Mouse (Mus musculus) stomach, embryonic 16.5 days (tissue): ENCODE data around the gene Kmt2e. TPM values are rescaled to one million over a fixed set of nuclear protein-coding genes. Genes with fewer than 3 reads are reported as not detected.
A peak's percentile ranks its signal among the peaks of the same experiment; 100 is the strongest.
"Not testable (repeated sequence)": the region's sequence is repeated elsewhere in the genome, so short reads cannot be mapped to it uniquely, and the experiment has no call there.

Experiments used
- ATAC-seq: fragments of 200-750 bp; cut with Nextera tagmentation; 2 replicates; pipeline ENCODE4 v1.8.0; 2017; ENCODE audit warnings: moderate number of reproducible peaks, moderate TSS enrichment; ENCODE audit not compliant: insufficient read depth, low FRiP score
- H3K27ac ChIP-seq: fragments of 300-500 bp; sonication (generic); 2 replicates; pipeline ENCODE4 v1.5.1; 2014; ENCODE audit warnings: low read length
- H3K27me3 ChIP-seq: fragments of 300-500 bp; sonication (generic); 2 replicates; pipeline ENCODE4 v1.6.1; 2014; ENCODE audit warnings: low read length, control low read depth, mixed read lengths; ENCODE audit not compliant: control insufficient read depth, insufficient read depth
- H3K36me3 ChIP-seq: fragments of 300-500 bp; sonication (generic); 2 replicates; pipeline ENCODE4 v1.6.1; 2014; ENCODE audit warnings: low read length; ENCODE audit not compliant: control insufficient read depth, insufficient read depth
- H3K4me1 ChIP-seq: fragments of 300-500 bp; sonication (generic); 2 replicates; pipeline ENCODE4 v1.6.1; 2014; ENCODE audit warnings: low read length, control low read depth, mixed read lengths; ENCODE audit not compliant: control insufficient read depth, insufficient read depth
- H3K4me2 ChIP-seq: fragments of 300-500 bp; sonication (generic); 2 replicates; pipeline ENCODE4 v1.6.1; 2014; ENCODE audit warnings: low read depth, low read length, mixed read lengths
- H3K4me3 ChIP-seq: fragments of 300-500 bp; sonication (generic); replicated peaks from 2 replicates; pipeline ENCODE4 v1.5.1; 2014; ENCODE audit warnings: mild to moderate bottlenecking, low read length
- H3K9ac ChIP-seq: fragments of 300-500 bp; sonication (generic); 2 replicates; pipeline ENCODE4 v1.6.1; 2014; ENCODE audit warnings: low read length
- H3K9me3 ChIP-seq: fragments of 300-500 bp; sonication (generic); replicated peaks from 2 replicates; pipeline ENCODE4 v1.6.1; 2016; ENCODE audit warnings: low read length, control low read depth; ENCODE audit not compliant: control insufficient read depth
- WGBS: fragments of 180-500 bp; shearing (Covaris S2); extraction: QIAGEN DNeasy Blood & Tissue Kit; methylation state at CpG from one replicate; pipeline ENCODE4 v1.1.7; 2014; 5-methylcytosine and 5-hydroxymethylcytosine counted together
- polyA plus RNA-seq: library from polyadenylated mRNA; unstranded; fragments of >200 nt; fragmentation: Nextera tagmentation; extraction: Ambion mirVana; gene quantifications from 2 replicates; pipeline ENCODE4 v1.2.1, GENCODE M21; 2015

Gene Kmt2e
- polyA plus RNA-seq, 1 experiment from 2014 or later, result 90.9 TPM

GRCm38 (mm10) chr5:23531100-23531499, 96.9 kb downstream of the Kmt2e start:
- H3K4me1 ChIP-seq, result 0 out of 2 replicates have a peak, but pooled peaks cover 3% of the 10 kb centered on the region
- peak overlapping the region; percentile 27 for H3K27ac ChIP-seq
- H3K4me3 ChIP-seq, result no peak overlapping the region
- H3K9me3 ChIP-seq, result no peaks in the 10 kb centered on the region
- no peak overlapping the region for H3K9ac ChIP-seq
- H3K36me3 ChIP-seq, result no peaks in the 10 kb centered on the region
- ATAC-seq, result peak; percentile 79
- 72% methylated on average over 6 of the region's 6 CpGs for WGBS
- H3K27me3 ChIP-seq, result no peaks in the 10 kb centered on the region
- no peak overlapping the region for H3K4me2 ChIP-seq

DNA sequence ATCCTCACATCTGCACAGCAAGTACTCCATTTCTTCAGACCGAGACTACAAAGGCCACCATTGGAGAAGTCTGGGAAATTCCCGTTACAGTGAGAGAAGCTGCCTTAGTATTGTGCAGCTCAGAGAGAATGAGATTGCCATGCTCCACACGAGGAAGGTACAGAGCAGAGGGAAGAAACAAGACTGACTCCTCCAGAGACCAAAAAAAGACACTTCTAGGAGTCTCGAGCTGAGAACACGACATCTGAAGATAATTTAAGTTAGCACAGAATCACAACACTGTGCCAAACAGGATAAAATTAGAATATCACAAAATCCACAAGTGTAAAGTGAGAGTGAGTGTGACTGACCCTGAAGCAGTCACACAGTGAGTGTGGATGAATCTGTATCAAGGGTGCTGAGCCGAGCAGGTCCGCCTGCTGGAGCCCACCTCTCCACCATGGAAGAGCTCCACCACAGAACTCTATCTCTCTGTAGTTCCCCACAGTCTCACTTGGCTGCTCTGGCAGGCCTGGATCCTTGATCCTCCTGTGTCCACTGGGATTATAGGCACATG, 97.4 kb downstream of the Kmt2e start:
- H3K27me3 ChIP-seq, result no peaks in the 10 kb centered on the region
- no peak overlapping the region for H3K9ac ChIP-seq
- H3K27ac ChIP-seq, result peak overlapping the region; percentile 27
- WGBS, result 83% methylated on average over 7 of the region's 7 CpGs
- no peak overlapping the region for H3K4me3 ChIP-seq
- H3K9me3 ChIP-seq, result no peaks in the 10 kb centered on the region
- H3K4me2 ChIP-seq, result no peak overlapping the region
- no peak for ATAC-seq
- 0 out of 2 replicates have a peak, but pooled peaks cover 3% of the 10 kb centered on the region for H3K4me1 ChIP-seq
- no peaks in the 10 kb centered on the region for H3K36me3 ChIP-seq

- no peaks in the 10 kb centered on the region for H3K4me1 ChIP-seq
- H3K4me3 ChIP-seq, result no peak overlapping the region
- no peaks in the 10 kb centered on the region for H3K27me3 ChIP-seq
- no peak for ATAC-seq
- no peak overlapping the region for H3K4me2 ChIP-seq
- H3K27ac ChIP-seq, result no peak overlapping the region
- H3K9me3 ChIP-seq, result no peaks in the 10 kb centered on the region
- H3K36me3 ChIP-seq, result no peaks in the 10 kb centered on the region
- no peak overlapping the region for H3K9ac ChIP-seq
- 88% methylated on average over 7 of the region's 7 CpGs for WGBS
Observed at GRCm38 (mm10) chr5:23535692-23536091, 101.5 kb downstream of the Kmt2e start.

GRCm38 (mm10) chr5:23551687-23552086, 117.4 kb downstream of the Kmt2e start:
- Histone ChIP-seq H3K4me3 (no peak overlapping the region), H3K4me2 (no peak overlapping the region), H3K4me1 (no peaks in the 10 kb centered on the region), H3K9ac (no peak overlapping the region), H3K36me3 (no peaks in the 10 kb centered on the region), H3K27ac (no peak overlapping the region), H3K9me3 (no peaks in the 10 kb centered on the region), H3K27me3 (no peaks in the 10 kb centered on the region)
- WGBS, result 74% methylated on average over 5 of the region's 5 CpGs
- peak; percentile 37; the same call in 1 of the 2 replicates for ATAC-seq

GRCm38 (mm10) chr5:23553338-23553737, 119.1 kb downstream of the Kmt2e start:
- H3K9me3 ChIP-seq, H3K36me3 ChIP-seq, H3K4me2 ChIP-seq, ATAC-seq, H3K27me3 ChIP-seq, H3K4me3 ChIP-seq, H3K4me1 ChIP-seq, H3K9ac ChIP-seq, H3K27ac ChIP-seq: not testable (repeated sequence)
- 65% methylated on average over 3 of the region's 3 CpGs for WGBS
